Mouse (Mus musculus): ENCODE data around the gene Pqbp1.
"Not testable (repeated sequence)": the region's sequence is repeated elsewhere in the genome, so short reads cannot be mapped to it uniquely, and the experiment has no call there.

Pqbp1 gene

DNA sequence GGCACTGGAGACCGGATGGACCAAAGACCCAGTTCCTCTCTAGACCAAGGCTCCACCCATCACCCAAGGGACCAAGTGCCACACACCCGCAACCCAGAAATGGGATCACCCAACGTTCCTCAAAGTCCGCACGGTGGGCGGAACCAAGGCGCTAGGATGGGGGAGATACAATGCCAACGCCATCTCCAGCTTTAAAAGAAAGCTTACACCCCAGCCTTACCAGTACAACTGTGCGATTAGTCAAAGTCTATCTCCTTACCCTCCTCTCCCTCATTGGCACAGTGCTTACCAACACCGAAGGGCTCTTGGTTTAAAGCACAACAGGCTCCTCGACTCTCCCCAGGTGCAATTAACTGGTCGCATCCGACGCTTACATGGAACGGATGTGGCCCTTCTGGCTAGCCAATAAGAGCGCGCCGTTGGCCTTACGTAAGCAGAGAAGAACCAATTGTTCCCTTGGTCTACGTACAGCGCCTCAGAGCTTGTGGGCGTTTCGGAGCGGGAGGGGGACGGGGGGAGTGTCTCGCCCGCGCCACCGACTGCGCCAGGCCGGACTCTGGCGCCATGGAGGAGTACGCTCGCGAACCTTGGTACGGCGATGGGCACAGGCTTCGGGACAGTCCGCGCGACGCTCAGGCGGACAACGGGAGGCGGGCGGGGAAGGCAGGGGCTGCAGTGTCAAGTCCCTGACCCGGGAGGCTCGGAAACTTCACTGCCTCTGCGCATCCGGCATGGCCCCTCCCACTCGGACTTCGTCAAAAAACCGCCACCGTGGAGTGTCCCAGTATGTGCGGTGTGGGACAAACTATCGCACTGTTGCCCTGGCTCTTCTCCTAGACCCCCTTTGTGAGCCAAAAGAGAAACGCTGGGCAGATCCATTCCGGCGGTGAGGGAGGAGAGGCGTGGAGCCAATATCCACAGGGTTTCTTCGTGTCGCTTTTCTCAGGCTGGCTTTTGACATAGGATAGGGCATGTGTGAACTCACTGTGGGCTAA, at the start of gene Pqbp1, which contains the start of gene Timm17b:
TSS of gene Pqbp1 (minus strand) at position 390 of the 995 bp plus-strand sequence.
TSS of gene Timm17b (plus strand) at position 478 of the 995 bp plus-strand sequence.
- peak; percentile 78 for DNase-seq (ENCODE audit: low read depth, low spot score)

DNA sequence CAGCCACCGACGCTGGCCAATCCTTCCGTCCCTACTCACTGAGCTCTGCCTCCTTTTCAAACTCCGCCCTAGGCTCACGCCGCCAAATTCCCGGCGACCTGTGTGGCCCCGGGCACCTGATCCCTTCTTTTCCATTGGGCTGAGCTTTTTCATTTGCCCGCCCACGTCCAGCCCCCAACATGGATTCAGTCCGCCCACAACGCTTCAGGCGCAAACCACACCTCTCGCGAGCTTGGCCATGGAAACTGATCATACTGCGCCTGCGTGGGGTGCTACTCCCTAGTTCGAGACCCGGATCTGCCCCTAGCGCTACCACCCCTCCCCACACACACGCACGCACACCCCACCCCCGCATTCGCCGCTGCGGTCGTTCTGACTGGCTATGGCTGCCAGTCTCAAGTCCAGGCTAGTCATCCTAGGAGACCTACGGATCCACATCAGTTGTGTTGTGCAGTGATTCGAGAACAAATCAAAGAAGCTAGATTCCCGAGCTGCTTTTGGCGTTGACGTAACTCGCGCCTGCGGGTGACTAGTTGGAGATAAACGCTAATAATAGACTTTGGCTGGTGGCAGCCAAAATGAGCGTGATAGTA, 48.9 kb upstream of the Pqbp1 start:
- DNase-seq (ENCODE audit: low read depth, low spot score), result peak; percentile 81

DNA sequence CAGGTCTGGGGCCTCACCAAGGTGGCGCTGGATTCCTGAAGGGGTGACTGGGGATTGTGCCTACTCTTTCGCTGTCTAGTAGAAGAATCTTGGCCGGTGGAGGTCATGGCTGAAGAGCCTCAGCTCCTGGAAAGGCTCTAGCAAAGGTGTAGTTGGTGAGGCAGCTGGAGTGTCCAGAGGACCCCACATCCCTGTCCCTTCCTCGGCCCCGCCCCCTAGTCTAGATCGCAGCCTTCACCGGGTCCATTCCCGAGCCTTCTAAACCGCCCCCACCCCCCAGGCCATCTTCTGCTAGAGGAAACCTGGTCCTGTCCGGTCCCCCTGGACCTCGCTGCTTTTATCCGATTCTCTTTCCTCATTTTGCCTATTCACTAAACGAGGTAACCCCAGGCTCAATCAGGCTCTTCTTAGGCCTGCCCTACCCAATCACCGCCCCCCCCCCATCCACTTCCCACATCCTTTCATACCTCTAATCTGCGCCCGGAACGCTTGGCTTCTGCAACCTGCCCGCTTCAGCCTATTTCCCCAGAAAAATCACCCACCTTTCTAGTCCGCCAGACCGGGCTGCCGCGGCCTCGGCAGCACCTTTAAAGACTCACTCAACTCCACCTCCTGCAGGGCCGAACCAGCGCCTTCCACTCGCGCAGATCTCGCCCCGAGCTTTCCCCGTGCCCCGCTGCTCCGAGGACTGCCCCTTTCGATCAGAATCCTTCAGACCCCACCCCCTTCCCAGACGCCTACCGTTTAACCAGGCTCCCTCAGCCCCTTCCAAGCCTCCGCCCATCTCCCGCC, 48.2 kb upstream of the Pqbp1 start, which contains the start of gene Hdac6:
TSS of gene Hdac6 (minus strand) at position 782 of the 792 bp plus-strand sequence.
- DNase-seq (ENCODE audit: low read depth, low spot score), result no peak

DNA sequence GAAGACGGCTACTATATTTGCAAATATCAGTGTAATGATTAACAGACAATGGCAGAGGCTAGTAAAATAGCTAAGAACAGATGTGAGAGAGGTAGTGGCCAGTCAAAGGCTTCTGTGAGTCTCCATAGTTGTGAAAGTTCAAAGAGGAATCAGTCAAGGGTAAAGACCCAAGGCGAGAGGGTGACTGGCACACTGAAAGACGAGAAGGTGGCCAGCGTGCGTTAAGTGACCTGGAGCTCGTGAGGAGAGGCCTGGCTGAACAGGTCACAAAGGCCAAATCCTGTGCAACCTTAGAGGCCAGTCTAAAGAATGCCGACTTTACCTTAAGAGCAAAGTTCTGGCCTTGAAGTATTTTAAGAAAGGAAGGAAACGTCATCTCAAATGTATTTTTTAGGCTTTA, 46.5 kb upstream of the Pqbp1 start:
- DNase-seq (ENCODE audit: low read depth, low spot score), result no peak

DNA sequence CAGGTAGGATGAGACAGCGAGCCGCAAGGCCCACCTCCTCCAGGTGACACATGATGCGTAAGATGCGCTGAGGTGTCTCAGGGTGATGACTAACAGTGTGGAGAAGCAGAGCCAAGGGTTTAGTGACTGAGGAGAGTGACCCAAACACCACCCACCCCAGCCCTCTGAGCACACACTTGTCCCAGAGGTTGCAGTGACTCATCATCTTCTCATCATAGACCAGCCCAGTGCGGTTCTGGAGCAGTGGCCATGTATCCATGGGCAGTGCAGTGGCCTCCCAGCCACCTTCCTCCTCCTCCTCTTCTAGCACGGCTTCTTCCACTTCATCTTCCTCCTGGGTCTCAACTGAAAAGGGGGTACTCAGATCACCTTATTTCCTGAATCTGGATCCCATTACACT, 38.6 kb upstream of the Pqbp1 start:
- no peak for DNase-seq (ENCODE audit: low read depth, low spot score)

DNA sequence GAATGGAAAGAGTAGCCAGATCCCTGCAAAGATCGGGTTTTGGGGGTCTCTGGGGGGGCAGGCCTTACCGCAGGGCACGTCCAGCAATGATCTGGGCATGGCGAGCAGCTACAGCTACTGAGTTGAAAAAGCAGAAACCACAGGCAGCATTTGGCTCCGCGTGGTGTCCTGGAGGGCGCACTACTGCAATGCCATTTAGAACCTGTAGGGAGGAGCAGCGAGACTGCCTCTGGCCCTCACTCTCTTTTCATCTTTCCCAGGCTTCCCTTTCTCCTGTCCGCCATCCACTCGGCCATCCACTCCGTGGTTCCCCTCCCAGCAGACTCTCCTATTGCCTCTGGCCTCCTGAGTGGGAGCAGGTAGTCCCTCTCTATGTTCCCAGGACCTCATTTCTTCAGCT, 37.8 kb upstream of the Pqbp1 start:
- no peak for DNase-seq (ENCODE audit: low read depth, low spot score)

DNA sequence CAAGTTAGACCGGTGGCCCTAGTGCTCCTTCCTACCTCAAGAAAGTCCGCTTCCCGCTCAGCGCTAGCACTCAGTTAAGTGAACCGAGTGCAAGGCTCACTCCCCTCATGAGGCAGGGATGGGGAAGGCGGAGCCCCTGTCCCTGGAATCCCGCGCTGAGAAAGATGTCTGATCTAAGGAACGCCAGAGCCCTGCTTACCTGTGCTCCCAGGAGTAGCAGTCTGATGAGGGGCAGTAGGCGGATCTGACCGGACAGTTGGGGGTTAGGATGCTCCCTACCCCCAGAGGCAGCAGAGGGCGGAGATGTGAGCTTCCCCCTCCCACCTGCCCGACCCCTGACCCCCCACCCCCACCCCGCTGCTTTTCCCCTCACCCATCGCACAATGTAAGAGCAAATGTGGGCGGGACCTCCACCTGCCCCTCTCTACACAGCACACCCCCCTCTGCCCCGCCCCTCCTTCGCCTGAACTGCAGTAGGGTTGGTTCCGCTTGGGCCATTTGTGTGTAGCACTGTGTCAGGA, 29.3 kb upstream of the Pqbp1 start, which contains the start of gene Eras:
TSS of gene Eras (minus strand) at position 338 of the 521 bp plus-strand sequence.
- no peak for DNase-seq (ENCODE audit: low read depth, low spot score)

DNA sequence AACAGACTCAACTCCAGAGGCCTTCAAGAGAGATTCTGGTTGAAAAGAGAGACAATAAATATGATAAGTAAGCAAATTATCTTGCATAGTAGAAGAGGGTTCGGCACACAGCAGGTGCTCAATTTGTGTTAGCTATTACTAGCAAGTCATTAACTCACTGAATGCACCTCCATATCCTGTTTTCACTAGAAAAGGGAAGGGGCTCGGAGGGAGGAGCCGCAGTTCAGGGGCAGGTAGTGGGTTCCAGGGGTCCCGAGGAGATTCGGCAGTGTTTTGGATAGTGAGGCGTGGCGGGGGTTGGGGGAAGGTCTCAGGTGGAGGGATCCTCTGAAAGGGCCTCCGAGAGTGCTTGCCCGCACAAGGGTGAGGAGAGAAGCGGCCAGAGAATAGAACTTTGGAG, 28.0 kb upstream of the Pqbp1 start:
- no peak for DNase-seq (ENCODE audit: low read depth, low spot score)

DNA sequence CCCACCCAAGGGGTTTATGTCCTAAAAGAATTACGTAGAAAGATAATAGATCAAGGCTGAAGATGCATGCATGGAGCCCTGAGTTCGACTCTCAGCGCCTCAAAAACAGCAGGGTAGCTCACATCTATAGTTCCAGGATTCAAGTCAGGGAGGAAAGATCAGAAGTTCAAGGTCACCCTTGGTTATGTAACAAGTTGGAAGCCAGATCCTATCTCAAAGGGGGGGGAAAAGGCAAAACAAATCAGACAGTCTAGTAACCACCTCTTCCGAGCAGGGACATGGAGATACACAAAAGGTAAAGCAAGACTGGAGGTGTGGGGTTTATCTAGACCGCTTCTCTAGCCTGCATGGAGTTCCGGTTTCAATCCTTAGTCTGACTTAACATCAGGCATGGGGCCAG, 27.2 kb upstream of the Pqbp1 start:
- no peak for DNase-seq (ENCODE audit: low read depth, low spot score)

DNA sequence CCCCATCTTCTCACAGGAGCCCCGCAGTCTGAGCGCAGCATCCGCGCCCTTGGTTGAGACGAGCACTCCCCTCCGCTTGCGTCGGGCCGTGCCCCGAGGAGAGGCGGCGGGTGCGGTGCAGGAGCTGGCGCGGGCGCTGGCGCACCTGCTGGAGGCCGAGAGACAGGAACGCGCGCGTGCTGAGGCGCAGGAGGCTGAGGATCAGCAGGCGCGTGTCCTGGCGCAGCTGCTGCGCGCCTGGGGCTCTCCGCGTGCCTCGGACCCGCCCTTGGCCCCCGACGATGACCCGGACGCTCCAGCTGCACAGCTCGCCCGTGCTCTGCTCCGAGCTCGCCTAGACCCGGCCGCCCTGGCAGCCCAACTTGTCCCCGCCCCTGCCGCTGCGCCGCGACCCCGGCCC, 23.0 kb upstream of the Pqbp1 start:
- DNase-seq (ENCODE audit: low read depth, low spot score), result no peak

DNA sequence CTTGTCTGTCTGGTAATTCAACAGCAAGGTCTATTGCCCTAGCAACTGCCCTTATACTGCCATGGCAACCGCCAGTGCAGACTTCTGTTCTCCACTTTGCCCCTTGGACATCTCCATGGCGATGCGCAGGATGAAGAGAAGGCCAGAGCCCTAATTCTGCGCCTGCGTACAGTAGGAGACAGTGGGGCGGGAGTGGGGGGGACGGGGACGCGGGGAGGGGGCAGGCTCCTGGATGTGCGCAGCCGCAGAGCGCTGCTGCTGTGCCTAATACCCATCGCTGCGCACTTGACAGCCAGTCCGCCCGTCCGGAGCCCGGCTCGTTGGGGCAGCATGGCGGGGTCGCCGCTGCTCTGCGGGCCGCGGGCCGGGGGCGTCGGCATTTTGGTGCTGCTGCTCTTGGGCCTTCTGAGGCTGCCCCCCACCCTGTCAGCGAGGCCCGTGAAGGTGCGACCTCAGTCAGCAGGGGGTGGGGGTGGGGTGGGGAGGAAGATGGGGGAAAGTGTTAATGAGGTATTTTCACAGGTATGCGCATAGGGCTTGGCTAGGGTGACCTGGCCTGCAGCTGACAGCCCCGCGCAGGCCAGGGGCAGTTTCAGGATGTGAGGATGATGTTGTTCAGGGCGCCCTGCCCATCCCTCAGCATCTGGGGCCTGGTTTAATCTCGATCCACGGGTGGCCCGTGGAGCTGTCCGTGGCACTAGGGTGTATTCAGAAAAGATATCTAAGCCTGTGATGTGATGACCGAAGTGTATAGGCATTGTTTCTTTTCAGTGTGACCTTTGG, 20.7 kb upstream of the Pqbp1 start, which contains the start of gene Pcsk1n:
TSS of gene Pcsk1n (plus strand) at position 222 of the 783 bp plus-strand sequence.
- DNase-seq (ENCODE audit: low read depth, low spot score), result peak; percentile 62

DNA sequence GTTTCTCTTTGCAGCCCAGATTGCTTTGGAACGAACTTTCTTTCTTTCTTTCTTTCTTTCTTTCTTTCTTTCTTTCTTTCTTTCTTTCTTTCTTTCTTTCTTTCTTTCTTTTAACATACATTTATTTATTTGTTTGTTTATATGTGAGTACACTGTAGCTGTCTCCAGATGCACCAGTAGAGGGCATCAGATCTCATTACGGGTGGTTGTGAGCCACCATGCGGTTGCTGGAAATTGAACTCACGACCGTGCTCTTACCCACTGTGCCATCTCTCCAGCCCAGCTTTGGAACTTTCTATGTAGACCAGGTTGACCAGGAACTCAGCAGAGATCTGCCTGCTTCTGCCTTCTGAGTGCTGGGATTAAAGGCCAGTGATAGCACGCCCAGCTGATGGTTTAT, 18.9 kb upstream of the Pqbp1 start:
- DNase-seq (ENCODE audit: low read depth, low spot score), result not testable (repeated sequence)

DNA sequence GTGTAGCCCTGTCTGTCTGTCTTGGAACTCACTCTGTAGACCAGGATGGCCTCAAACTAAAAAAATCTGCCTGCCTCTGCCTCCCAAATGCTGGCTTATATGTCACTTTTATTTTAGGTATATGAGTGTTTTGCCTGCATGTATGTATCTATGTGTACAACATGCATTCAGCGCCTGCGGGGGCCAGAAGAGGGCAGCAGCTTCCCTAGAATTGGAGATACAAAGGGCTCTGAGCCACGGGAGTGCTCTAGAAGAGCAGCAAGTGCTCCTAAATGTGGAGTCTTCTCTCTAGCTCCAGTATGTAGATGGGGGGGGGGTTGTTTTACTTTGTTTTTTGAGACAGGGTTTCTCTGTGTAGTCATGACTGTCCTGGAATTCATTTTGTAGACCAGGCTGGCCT, 16.6 kb upstream of the Pqbp1 start:
- DNase-seq (ENCODE audit: low read depth, low spot score), result not testable (repeated sequence)

DNA sequence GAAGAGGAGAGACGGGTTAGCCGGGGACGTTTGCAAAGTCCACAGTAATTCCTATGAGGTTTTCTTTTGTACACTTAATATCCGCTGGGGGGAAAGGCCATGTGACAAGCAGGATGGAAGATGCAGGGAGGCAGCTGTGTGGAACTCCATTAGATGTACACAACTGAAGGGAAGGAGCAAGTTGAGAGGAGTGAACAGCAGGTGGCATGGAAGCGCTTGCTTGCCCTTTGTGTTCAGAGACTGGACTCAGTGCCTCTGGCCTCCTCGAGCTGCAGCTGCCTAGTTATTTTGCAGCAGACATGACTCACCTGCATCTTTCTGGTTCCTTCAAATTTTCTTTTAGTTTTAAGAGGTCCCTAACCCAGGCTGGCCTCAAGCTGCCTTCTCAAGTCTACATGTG, 11.4 kb upstream of the Pqbp1 start:
- no peak for DNase-seq (ENCODE audit: low read depth, low spot score)

DNA sequence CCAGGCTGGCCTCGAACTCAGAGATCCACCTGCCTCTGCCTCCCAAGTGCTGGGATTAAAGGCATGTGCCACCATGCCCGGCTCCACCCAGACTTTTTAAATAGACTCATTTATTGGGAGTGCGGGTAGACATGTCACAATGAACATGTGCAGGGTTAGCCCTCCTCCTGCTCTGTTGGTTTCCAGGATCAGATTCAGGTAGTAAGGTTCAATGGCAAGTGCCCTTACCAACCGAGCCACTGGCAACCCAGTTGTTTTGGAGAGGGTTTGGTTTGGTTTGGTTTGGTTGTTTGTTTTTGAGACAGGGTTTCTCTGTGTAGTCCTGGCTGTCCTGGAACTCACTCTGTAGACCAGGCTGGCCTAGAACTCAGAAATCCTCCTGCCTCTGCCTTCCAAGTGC, 10.2 kb upstream of the Pqbp1 start, which contains the start of gene Gm10490:
TSS of gene Gm10490 (plus strand) at position 301 of the 400 bp plus-strand sequence.
- not testable (repeated sequence) for DNase-seq (ENCODE audit: low read depth, low spot score)

DNA sequence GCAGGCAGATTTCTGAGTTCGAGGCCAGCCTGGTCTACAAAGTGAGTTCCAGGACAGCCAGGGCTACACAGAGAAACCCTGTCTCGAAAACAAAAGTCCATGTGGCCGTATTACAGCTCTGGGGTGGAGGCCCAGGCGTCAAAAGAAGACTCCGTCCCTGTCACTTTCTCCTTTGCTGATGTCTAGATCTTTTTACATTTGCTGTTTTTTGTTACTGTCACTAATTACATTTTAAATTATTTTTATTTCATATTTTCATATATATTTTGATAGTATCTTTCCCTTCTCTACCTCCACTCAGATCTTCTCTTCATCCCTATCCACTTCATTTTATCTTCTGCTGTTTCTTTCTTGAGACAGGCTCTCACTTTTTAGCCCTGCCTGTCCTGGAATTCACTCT, 8.7 kb upstream of the Pqbp1 start, which contains the start of gene Gm10491:
TSS of gene Gm10491 (minus strand) at position 101 of the 400 bp plus-strand sequence.
- DNase-seq (ENCODE audit: low read depth, low spot score), result no peak

DNA sequence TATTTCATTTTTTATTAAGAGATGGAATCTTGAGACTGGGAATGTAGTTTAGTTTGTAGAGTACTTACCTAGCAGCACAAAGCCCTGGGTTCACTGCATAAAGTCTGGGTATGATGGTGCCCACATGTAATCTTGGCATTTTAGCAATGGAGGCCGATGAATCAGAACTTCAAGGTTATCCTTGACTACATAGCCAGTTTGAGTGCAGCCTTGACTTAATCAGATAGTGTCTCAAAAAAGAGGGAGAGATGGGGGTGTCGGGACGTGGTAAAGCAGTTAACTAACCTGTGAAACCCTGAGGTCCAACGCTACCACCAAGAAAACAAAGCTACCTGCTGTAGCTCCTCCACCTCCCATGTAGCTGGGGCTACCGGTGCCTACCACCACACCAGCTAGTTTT, 5.4 kb upstream of the Pqbp1 start:
- DNase-seq (ENCODE audit: low read depth, low spot score), result no peak

DNA sequence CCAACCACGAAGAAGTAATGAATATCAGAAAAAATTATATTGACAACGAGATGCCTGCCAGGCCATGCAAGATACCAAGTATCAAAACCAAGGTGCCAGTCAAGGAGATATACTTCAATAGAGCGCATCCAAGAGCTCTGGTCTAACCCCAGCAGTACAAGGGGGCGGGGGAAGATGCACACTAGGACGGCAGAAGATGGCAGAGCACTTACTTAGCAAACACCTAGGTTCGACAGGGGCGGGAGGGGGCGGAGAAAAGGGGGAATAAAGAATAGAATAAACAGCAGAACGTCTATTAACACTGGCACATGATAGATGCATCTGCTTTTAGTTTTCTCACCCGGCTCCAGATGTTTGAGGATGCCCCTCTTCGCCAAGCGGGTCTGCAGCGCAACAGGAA, 858 bp downstream of the Pqbp1 start:
- DNase-seq (ENCODE audit: low read depth, low spot score), result no peak

DNA sequence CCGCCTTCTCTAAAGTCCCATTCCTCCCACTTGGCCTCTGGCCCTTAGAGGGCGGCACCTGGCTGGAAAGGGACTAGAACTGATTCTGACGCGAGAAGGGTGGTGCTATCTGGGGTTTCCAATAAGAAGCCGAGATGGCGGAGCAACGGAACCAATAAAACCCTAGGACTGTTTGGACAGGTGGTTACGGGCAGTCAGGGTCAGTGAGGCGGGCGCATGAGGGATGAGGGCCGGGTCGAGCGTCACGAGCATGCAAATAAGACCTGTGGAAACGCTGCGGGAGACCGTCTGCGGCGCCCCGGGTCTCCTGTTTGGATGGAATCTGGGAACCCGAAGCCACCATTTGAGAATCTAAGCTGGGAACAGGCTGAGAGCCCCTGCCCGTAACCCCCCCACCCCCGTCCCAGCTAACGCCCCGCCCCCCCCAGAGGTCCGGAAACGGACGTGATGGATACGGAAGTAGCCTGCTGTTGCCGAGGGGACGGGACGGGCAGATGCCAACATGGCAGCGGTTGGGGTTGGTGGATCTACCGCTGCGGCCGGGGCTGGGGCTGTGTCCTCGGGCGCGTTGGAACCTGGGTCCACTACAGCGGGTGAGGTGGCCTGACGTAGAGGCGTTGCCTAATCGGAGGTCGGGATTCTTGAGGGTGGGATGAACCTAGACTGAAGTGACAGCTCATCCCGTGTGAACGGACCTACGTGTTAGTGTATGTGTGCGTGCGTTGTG, 15.1 kb downstream of the Pqbp1 start, which contains the start of gene Slc35a2:
TSS of gene Slc35a2 (plus strand) at position 188 of the 727 bp plus-strand sequence.
- DNase-seq (ENCODE audit: low read depth, low spot score), result peak; percentile 76

DNA sequence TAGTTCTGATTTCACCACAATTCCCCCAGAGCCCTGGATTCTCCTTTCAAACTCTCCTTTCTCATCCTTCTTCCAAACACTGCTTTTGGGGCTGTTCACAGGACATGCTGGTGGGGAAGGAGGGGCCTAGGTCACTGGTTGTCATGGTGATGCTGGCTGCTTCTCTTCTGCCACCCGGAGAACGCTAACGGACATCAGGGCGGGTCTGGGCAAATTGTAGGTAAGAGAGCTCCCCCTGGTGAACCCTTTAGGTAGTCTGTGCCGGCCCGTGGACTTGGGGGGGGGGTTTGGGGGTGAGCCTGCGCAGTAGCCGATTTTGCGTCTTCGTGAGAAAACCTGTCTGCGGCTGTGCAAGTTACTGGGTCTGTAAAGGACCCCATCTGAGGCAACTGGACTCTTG, 19.2 kb downstream of the Pqbp1 start:
- DNase-seq (ENCODE audit: low read depth, low spot score), result peak; percentile 52

Data from retina, adult 2 months (tissue).